ENCODE assay signal across 21 mouse cellular contexts in the genomic region with DNA sequence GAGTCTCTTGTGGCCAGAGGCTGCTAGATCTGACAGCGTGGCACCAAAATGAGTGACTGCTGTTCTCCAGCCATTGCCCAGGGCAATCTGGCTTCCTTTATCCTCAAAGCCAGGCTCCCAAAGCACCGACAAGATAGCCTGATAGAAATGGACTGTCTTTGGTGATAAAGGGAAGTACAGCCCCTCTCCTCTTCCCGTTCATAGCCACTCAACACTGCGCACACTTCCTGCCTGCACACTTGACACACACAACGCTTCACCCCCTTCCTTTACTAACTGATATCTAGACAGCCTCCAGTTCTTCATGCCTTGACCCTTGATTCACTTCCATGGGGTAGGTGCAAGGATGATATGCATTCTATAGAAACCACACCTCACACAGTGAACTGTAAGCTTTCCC. TPM values are rescaled to one million over a fixed set of nuclear protein-coding genes. Genes with fewer than 3 reads are reported as not detected.
A peak's percentile ranks its signal among the peaks of the same experiment; 100 is the strongest.
DNase-seq lines count a peak whose midpoint lies in the region; ATAC-seq and TF ChIP-seq lines count a peak whose summit lies in the region.
"Had no signal": no experiment of that assay in that cellular context is flagged by ENCODE, and none has a peak within 500 bp of the region (broad histone marks: within the 10 kb centered on the region; RNA-seq: fewer than 3 reads in every experiment).

No protein-coding gene starts in this region.

- no peak overlapping the region for H3K4me3 ChIP-seq in liver, embryonic 12.5 days
- no peak overlapping the region for H3K4me3 ChIP-seq in liver, postnatal 0 days (ENCODE audit: low read depth, low read length)
- no peak overlapping the region for H3K4me3 ChIP-seq in midbrain, embryonic 16.5 days (ENCODE audit: low read depth, low read length)
- H3K4me3 ChIP-seq: embryonic facial prominence, embryonic 10.5 days; embryonic facial prominence, embryonic 12.5 days; forebrain, embryonic 10.5 days; forebrain, embryonic 12.5 days had no signal

- H3K9ac ChIP-seq in liver, embryonic 12.5 days = no peak overlapping the region
- H3K9ac ChIP-seq in liver, postnatal 0 days (replicated peaks) = no peak overlapping the region
- no peak overlapping the region for H3K9ac ChIP-seq in midbrain, embryonic 16.5 days (ENCODE audit: low read depth, low read length)
- H3K9ac ChIP-seq: embryonic facial prominence, embryonic 12.5 days; forebrain, embryonic 12.5 days had no signal

- ATAC-seq in liver, embryonic 12.5 days = 0 out of 2 replicates have a peak, but pooled peaks have one; percentile 46
- no peak for ATAC-seq in liver, postnatal 0 days
- ATAC-seq in granulocyte monocyte progenitor cell, adult 5-6 weeks (replicated peaks; ENCODE audit: poor library complexity, severe bottlenecking) = peak; percentile 78
- ATAC-seq in megakaryocyte progenitor cell, adult 5-6 weeks (replicated peaks; ENCODE audit: poor library complexity) = peak; percentile 78
- no peak for ATAC-seq in midbrain, embryonic 16.5 days
- ATAC-seq: activated CD4-positive, CD25-positive, alpha-beta regulatory T cell, adult 4 months; forebrain, embryonic 14.5 days; forebrain, embryonic 16.5 days had no signal

- WGBS in liver, embryonic 12.5 days (ENCODE audit: insufficient replicate concordance) = 17% methylated on average over 5 of the region's 5 CpGs
- WGBS in liver, postnatal 0 days (ENCODE audit: insufficient replicate concordance) = 22% methylated on average over 5 of the region's 5 CpGs
- WGBS in midbrain, embryonic 16.5 days = 68% methylated on average over 5 of the region's 5 CpGs

- H3K4me1 ChIP-seq in liver, embryonic 12.5 days = no peaks in the 10 kb centered on the region
- H3K4me1 ChIP-seq in liver, postnatal 0 days (ENCODE audit: insufficient read depth) = no peaks in the 10 kb centered on the region
- no peaks in the 10 kb centered on the region for H3K4me1 ChIP-seq in midbrain, embryonic 16.5 days (ENCODE audit: control insufficient read depth, insufficient read depth, low read length)
- H3K4me1 ChIP-seq: embryonic facial prominence, embryonic 10.5 days; embryonic facial prominence, embryonic 12.5 days; forebrain, embryonic 10.5 days; forebrain, embryonic 12.5 days had no signal

- intact Hi-C loops in heart, postnatal 14 days (cut with DNase I) = no loop called here

- H3K36me3 ChIP-seq in liver, embryonic 12.5 days = no peaks in the 10 kb centered on the region
- no peaks in the 10 kb centered on the region for H3K36me3 ChIP-seq in liver, postnatal 0 days (replicated peaks; ENCODE audit: insufficient read depth, low read length)
- no peaks in the 10 kb centered on the region for H3K36me3 ChIP-seq in midbrain, embryonic 16.5 days (ENCODE audit: control insufficient read depth, insufficient read depth, low read length)
- H3K36me3 ChIP-seq: embryonic facial prominence, embryonic 10.5 days; embryonic facial prominence, embryonic 12.5 days; forebrain, embryonic 10.5 days; forebrain, embryonic 12.5 days had no signal

- no peak for TF ChIP-seq EP300 in liver, postnatal 0 days (IDR thresholded peaks at IDR 0.05; ENCODE audit: low read depth)

- peaks cover 3% of the 10 kb centered on the region; the same call in 1 of the 2 replicates for H3K27me3 ChIP-seq in liver, embryonic 12.5 days (replicated peaks)
- no peaks in the 10 kb centered on the region for H3K27me3 ChIP-seq in liver, postnatal 0 days (ENCODE audit: insufficient read depth, low read length)
- H3K27me3 ChIP-seq in midbrain, embryonic 16.5 days (ENCODE audit: control insufficient read depth, insufficient read depth, low read depth, low read length) = peaks cover 4% of the 10 kb centered on the region; the same call in 1 of the 2 replicates

- H3K9me3 ChIP-seq in liver, embryonic 12.5 days (replicated peaks) = no peaks in the 10 kb centered on the region
- H3K9me3 ChIP-seq in liver, postnatal 0 days (ENCODE audit: low read length) = no peaks in the 10 kb centered on the region
- H3K9me3 ChIP-seq in midbrain, embryonic 16.5 days (replicated peaks; ENCODE audit: control insufficient read depth, low read length, poor library complexity, severe bottlenecking) = no peaks in the 10 kb centered on the region
- H3K9me3 ChIP-seq: embryonic facial prominence, embryonic 10.5 days; embryonic facial prominence, embryonic 12.5 days; forebrain, embryonic 10.5 days; forebrain, embryonic 12.5 days had no signal

- no peak overlapping the region for H3K4me2 ChIP-seq in liver, embryonic 12.5 days
- H3K4me2 ChIP-seq in liver, postnatal 0 days (ENCODE audit: low read depth, low read length) = no peak overlapping the region
- H3K4me2 ChIP-seq in midbrain, embryonic 16.5 days (ENCODE audit: low read length) = no peak overlapping the region
- H3K4me2 ChIP-seq: embryonic facial prominence, embryonic 12.5 days; forebrain, embryonic 12.5 days had no signal

- H3K27ac ChIP-seq in liver, embryonic 12.5 days = no peak overlapping the region
- H3K27ac ChIP-seq in liver, postnatal 0 days (ENCODE audit: low read depth) = no peak overlapping the region
- no peak overlapping the region for H3K27ac ChIP-seq in midbrain, embryonic 16.5 days (ENCODE audit: low read length)
- H3K27ac ChIP-seq: embryonic facial prominence, embryonic 10.5 days; embryonic facial prominence, embryonic 12.5 days; forebrain, embryonic 10.5 days; forebrain, embryonic 12.5 days had no signal

- DNase-seq in heart, adult 11 months = peak; percentile 45
- DNase-seq in heart, postnatal 14 days = no peak
- no peak for DNase-seq in liver, postnatal 0 days
- no peak for DNase-seq in MN1 (ENCODE audit: low spot score)
- DNase-seq: adrenal gland, adult 8-10 months; cerebellum, adult 18-20 months; cerebellum, adult 8-10 months; cerebellum, adult 9-11 months; cerebellum, postnatal 36 days had no signal

- no peak for TF ChIP-seq CTCF in liver, postnatal 0 days (IDR thresholded peaks at IDR 0.05; ENCODE audit: low read depth)

RNA-seq across cellular contexts. Expression of gene Satb2, which starts 13.9 kb away (rescaled TPM):
- total RNA-seq in heart, postnatal 14 days (2021) = under 1 TPM; 0.49 to 0.69 TPM
- polyA plus RNA-seq in liver, embryonic 12.5 days (2016; fragmentation: Nextera tagmentation; extraction: Ambion mirVana) = 0.02 and 0.05 TPM in 2 replicates
- 0.05 and 0.11 TPM in 2 replicates for polyA plus RNA-seq in liver, postnatal 0 days (2015; fragmentation: Nextera tagmentation; extraction: Ambion mirVana)
- 1.0 and 1.9 TPM in 2 replicates for total RNA-seq in granulocyte monocyte progenitor cell, adult 5-6 weeks (2014; fragmentation: Nextera tagmentation)
- total RNA-seq in granulocyte monocyte progenitor cell, adult 5-6 weeks (2017) = 0.56 and 7.2 TPM in 2 replicates
- total RNA-seq in megakaryocyte progenitor cell, adult 5-6 weeks (2015) = 0.89 and 1.9 TPM in 2 replicates
- total RNA-seq in megakaryocyte progenitor cell, adult 5-6 weeks (2017) = 0.62 and 0.64 TPM in 2 replicates
- polyA plus RNA-seq in midbrain, embryonic 16.5 days (2015; fragmentation: Nextera tagmentation; extraction: Ambion mirVana) = 0.92 and 1.6 TPM in 2 replicates
- total RNA-seq: MEL had no signal

Comparison
In these comparisons a context has a peak if more than half of its experiments do, and no peak if none do; other contexts are left out.
1. ATAC-seq: peak in liver, embryonic 12.5 days (single experiment), granulocyte monocyte progenitor cell, adult 5-6 weeks (single experiment) and megakaryocyte progenitor cell, adult 5-6 weeks (single experiment); none in liver, postnatal 0 days (single experiment) and midbrain, embryonic 16.5 days (single experiment).